Mouse (Mus musculus) layer of hippocampus, postnatal 25 days (tissue): Measurements from ENCODE around the gene Traf7. TPM values are rescaled to one million over a fixed set of nuclear protein-coding genes. Genes with fewer than 3 reads are reported as not detected.

ENCODE experiments used
- DNase-seq, 2 experiments: peaks; one replicate each; pipeline ENCODE4 v3.0.0; 2022; ENCODE audit warnings: mixed read lengths in 2 of 2, low spot score in 1 of 2; ENCODE audit errors: extremely low spot score in 1 of 2
- total RNA-seq, 2 experiments: library from RNA; stranded (reverse); gene quantifications; 2 replicates each; pipeline ENCODE4 v1.2.3; 2021

Traf7 gene
- total RNA-seq, 2 experiments from 2014 or later, result 69.9 to 88.9 TPM

DNA sequence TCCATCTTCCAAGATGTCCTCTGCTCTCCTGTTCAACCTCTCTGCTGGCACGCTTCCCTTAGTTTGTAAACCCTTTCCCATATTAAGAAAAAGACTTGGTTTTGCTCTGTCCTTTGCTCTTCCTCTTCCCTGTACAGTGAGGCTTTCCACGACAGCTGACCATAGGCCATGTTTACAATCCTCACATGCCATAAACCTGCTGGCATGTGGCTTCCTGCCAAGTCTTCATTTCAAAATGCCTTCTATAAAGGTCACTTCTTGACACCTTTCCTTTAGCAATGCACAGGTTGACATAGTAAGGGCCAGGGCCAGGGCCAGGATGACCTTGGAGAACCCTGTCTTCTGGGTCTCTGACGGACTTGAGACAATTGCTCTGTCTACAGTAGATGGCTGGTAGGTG, 18.5 kb upstream of the Traf7 start:
- no peak for DNase-seq

- no peak for DNase-seq
Observed at GRCm38 (mm10) chr17:24545247-24545646, 17.5 kb upstream of the Traf7 start.

DNA sequence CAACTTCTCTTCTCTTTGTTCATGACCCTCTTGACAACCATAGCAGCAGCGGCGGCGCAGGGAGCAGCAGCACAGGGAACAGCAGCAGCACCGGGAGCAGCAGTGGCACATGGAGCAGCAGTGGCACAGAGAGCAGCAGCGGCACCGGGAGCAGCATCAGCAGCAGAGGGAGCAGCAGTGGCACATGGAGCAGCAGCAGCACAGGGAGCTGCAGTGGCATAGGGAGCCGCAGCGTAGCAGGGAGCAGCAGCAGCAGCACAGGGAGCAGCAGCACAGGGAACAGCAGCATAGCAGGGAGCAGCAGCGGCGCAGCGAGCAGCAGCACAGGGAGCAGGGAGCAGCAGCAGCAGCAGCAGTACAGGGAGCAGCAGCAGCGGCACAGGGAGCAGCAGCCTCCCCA, 16.9 kb upstream of the Traf7 start:
- no peak for DNase-seq

- DNase-seq, result no peak
Observed at GRCm38 (mm10) chr17:24540375-24540774, 12.6 kb upstream of the Traf7 start.

DNA sequence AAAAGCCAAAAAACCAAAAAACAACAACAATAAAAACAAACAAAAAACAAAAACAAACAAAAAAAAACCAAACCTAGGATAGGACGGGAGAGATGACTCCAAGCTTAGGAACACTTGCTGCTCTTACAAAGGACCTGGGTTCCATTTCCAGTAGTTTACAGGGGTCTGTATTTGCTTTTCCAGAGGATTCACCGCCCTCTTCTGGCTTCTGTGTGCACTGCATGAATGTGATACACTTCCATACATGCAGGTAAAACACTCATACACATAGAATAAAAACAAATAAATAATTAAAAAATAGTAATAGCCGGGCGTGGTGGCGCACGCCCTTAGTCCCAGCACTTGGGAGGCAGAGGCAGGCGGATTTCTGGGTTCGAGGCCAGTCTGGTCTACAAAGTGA, 11.2 kb upstream of the Traf7 start:
- DNase-seq, result peak in 1 of 2 experiments; percentile 64

- no peak for DNase-seq
Observed at GRCm38 (mm10) chr17:24537536-24537935, 9.8 kb upstream of the Traf7 start.

GRCm38 (mm10) chr17:24535300-24535699, 7.6 kb upstream of the Traf7 start:
- DNase-seq, result no peak

GRCm38 (mm10) chr17:24534160-24534718, 6.5 kb upstream of the Traf7 start, which contains the start of gene Rab26:
Gene Rab26, minus strand, starts transcription at chr17:24534210.
- no peak for DNase-seq

DNA sequence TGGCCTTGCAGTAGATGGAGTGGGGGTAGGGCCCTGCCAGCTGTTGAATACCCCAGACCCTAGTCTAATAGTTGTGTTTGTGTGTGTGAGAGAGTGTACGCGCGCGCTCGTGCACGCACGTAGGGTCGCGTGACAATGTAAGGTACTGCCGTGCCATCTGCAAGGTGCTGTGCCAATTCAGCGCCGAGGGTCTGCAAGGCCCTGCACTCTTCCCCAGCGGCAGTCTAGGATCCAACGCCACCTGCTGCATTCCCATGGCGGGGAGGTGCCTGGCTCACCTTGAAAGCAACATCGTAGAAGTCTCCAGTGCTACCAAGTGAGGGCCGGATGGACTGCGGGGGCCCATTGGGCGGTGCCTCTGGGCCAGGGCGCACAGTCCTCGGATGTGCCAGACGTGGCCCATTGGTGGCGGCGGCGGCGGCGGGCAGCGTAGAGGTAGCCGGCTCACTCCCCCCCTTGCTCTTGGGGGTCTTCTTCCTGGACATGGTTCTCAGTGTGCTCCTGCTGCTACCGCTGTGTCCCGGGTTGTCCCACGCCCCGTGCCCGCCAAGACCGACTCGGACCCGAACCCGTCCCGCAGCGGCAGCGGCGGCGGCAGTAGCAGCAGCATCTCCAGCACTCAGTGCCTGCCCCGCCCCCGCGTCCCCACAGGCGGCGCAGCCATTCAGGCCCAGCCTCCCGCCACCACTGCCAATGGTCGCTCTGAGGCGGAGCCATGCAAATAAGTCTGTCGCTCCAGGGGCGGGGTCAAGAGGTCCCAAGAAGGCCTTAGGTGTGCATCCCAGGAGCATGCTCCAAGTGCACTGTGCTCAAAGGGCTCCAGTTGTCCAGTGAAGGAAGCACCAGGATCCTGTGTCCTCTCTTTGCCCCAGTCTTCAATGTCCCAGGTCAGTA, 5.6 kb upstream of the Traf7 start:
- DNase-seq, result peak; percentile 73 to 79

GRCm38 (mm10) chr17:24532045-24532444, 4.3 kb upstream of the Traf7 start:
- no peak for DNase-seq

- no peak for DNase-seq
Observed at GRCm38 (mm10) chr17:24531064-24531463, 3.3 kb upstream of the Traf7 start.

DNA sequence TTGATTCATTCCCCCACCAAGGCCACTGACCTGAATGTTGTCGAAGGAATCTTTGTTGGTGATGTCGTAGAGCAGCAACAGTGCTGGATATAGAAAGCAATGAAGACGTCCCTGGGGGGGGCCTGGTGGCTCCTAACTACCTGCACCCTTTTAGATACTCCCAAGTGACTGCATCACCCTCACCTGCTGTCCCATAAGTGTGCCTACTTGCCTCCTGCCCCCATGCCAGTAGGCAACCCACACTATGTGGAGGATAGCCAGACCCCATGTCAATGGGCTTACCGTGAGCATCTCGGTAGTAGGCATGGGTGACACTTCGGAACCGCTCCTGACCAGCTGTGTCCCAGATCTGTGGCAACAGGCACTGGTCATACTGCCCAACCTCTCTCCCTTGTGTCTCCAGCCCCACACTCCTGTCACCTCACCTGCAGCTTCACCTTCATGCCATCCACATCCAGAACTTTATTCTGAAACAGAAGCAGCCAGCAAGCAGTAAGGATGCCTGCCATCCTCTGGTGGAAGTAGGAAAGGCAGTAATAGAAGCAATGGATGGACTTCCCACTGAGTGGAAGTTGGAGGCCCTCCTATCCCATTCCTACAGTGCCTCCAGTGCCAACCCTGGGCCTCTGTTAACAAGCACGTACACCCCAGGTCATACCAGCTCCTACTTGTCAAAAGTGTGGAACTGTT, 2.8 kb upstream of the Traf7 start:
- no peak for DNase-seq

DNA sequence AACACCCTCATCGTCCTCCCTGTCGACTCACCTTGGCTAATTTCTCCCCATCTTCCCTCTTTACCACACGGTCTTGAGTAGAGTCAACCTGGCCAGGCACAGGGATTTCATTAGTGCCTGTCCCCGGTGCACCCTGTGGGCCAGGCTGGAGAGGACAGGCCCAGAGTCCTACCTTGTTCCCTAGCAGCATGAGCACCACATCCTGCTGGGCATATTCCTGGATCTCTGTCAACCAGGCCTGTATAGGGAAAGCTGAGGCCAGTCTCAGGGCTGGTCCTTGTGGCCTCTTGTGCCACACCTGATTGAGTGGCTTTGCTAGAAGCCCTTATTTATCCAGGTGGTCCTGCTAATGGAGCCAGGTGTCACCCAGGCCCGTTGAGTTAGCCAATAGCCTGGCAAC, 2.1 kb upstream of the Traf7 start:
- no peak for DNase-seq

- peak; percentile 40 to 69 for DNase-seq
Observed at GRCm38 (mm10) chr17:24529007-24529451, 1.3 kb upstream of the Traf7 start.

DNA sequence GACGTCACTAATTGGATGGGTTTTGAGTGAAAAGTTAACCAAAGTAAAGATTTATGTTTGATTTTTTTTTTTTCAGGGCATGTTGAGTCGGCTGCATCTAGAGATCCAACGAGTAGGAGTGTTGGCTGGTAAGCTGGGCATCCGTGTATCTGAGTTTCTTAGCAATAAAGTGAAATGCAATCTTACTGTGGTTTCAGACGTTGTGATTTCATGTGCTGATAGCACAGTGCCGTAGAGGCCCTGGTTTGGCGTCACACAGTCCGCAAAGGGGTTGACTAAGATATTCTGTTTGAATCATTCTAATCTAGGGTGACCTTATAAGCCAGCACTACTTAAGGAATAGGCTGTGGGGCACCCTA, 801 bp upstream of the Traf7 start:
- no peak for DNase-seq

DNA sequence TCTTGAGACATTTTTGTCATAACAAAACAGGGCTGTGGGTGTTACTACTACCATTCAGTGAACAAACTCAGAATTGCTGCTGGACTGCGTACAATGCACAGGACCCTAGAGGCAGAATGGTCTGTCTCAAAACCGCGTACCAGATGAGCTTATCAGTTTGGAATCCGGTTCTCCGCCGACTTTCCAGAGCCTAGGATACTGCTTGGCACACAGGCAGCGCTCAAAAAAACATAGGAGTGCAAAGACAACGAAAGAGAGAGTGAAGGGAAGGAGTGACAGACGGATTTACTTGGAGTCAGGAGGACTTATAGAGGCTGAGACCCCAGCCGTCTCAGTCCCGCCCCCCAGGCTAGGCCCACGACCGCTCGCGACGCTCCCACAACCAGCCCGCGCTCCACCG, 423 bp downstream of the Traf7 start:
- no peak for DNase-seq

GRCm38 (mm10) chr17:24524734-24525133, 3.0 kb downstream of the Traf7 start:
- DNase-seq, result no peak

- no peak for DNase-seq
Observed at GRCm38 (mm10) chr17:24520450-24520849, 7.3 kb downstream of the Traf7 start.

- no peak for DNase-seq
Observed at GRCm38 (mm10) chr17:24514270-24515257, 13.2 kb downstream of the Traf7 start.

GRCm38 (mm10) chr17:24513609-24514008, 14.1 kb downstream of the Traf7 start:
- peak in 1 of 2 experiments; percentile 75 for DNase-seq
